12 mouse cellular contexts compared by ENCODE assay signal in genomic region chr13:77688651-77689050, GRCm38 (mm10).
"Had no signal": no experiment of that assay in that cellular context is flagged by ENCODE, and none has a peak within 500 bp of the region (broad histone marks: within the 10 kb centered on the region; RNA-seq: fewer than 3 reads in every experiment).

No protein-coding gene starts in this region.

- DNase-seq: retina, postnatal 1 day; right cerebral cortex, adult 18-20 months; right cerebral cortex, postnatal 14 days; right cerebral cortex, postnatal 25 days; right cerebral cortex, postnatal 4 days; spleen, adult 18-20 months; thymus, adult 18-20 months; thymus, adult 2 months; thymus, postnatal 14 days; thymus, postnatal 25 days; thymus, postnatal 36 days; thymus, postnatal 4 days had no signal
